Mouse (Mus musculus) liver, adult (tissue): ENCODE results near the gene Dop1b.

ENCODE experiments used
- GATA4 ChIP-seq: IDR thresholded peaks from 2 replicates; pipeline ENCODE4 v1.6.1; 2014; ENCODE audit warnings: mild to moderate bottlenecking, low read length; ENCODE audit not compliant: insufficient replicate concordance

Dop1b gene

DNA sequence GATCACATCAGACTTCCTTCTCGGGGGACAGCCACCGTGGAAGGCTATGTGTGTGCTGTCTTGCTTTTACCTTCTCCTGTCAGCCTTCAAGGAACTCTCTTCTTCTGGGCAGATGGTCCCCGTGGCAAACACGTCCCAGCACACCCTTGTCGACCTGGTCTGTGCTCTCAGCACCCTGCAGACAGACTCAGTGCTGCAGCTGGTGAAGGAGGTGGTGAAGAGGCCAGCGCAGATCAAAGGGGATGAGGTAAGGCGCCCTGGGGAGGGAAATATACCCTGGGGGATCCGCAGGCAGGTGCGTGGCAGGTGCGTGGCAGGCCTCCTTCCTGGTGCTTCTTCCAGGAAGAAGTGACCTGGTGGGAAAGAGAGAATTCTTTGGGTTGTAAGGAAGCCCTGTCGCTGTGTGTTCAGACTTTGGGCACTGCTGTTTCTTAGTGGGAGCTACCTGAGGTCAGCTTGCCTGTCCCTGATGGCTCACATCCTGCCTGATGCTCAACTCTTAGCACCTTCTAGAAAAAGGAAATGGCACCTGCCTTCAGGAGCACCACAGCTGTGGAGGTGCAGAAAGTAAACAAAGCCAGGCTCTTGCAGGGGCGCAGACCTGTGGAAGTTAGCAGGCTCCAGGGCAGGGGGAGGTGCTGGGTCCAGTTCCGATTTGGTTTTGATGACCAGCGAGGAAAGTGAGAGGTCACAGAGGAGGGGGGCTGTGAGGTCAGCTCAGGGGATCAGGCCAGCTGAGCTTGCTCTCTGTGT lies 65.7 kb downstream of the Dop1b start:
- no peak for TF ChIP-seq GATA4

DNA sequence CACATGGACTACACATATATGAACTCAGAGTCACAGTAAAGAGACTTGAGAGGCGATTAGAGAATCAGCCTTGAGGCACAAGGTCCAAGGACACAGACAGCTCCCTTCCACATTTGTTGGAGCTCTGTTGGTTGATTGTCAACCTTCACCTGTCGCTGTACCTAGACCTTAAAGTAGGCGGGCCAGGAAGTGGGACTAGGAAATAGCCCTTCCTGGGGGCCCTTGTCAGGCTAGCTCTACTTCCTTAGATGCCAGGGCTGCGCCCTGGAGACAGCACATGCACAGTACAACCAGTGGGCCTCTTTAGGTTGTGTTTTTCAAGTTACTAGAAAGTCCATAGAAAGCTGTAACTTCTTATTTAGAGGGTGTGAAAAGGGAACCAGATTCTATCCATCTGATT lies 67.8 kb downstream of the Dop1b start:
- no peak for TF ChIP-seq GATA4

DNA sequence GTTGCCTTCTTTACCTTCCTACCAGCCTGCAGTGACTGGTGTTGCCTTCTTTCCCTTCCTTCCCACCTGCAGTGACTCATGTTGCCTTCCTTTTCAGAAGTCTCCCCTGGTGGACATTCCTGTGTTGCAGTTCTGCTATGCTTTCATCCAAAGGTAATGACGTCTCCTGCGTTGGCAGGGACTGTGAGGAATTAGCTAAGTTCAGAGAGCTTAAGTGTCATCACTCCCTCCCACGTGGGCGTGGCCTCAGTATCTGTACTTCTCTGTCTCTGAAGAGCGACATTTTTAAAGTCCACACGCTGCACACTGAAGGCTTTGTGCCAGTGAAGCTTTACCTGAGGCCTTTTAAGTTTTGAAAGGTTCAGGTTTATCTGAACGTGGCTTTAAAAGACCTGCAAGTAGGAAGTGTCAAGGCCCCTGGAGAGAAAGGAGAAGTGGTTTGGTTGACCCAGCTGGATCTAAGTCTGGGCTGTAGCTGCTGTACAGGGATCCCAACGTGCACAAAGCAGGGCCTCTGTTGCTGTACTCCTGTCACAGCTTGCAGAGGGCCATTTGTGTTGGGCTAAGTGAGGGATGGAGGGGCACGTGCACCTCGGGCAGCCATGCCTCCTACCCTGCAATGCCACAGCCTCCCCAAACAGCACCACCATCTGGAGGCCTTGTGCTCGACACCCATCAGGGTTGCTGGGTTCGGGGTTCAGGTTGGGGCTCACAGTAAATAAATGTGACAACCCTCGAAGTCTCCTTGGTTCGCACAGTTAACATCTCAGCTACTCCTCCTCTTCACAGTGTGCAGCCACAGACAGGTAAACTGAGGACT lies 69.2 kb downstream of the Dop1b start:
- no peak for TF ChIP-seq GATA4

DNA sequence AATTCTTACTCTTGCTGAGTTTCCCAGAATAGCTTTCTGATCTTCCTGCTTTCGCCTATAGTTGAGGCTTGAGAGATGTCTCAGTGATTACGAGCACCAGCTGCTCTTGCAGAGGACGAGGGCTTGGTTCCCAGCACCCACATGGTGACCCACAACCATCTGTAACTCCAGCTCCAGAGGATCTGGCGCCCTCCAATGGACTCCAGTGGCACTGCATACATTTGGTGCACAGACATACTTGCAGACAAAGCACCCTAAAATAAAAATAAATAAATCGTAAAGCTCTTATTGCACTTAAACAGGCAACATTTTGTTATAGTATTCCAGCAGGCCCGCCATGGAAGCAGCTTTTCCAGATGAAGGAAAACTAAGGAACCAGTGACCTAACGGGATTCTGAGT lies 72.5 kb downstream of the Dop1b start:
- TF ChIP-seq GATA4, result no peak

DNA sequence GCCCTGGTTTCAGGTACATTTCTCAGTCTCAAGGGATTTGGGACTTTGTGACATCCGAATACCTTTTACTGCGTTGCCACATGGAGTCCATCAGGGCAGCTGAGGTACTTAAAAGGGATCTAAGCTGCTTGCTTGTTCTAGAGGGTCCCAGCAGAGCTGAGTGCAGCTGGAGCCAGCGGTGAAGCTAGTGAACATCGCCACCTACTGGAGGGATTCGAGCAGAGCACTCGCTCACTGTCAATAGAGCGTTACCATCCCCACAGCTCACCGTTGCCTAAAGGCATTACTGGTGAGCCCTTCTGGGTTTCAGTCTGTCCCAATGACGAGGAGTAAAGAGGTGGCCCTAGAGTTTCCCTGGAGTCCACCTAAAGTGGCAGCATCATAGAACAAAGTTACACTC lies 74.1 kb downstream of the Dop1b start:
- no peak for TF ChIP-seq GATA4

DNA sequence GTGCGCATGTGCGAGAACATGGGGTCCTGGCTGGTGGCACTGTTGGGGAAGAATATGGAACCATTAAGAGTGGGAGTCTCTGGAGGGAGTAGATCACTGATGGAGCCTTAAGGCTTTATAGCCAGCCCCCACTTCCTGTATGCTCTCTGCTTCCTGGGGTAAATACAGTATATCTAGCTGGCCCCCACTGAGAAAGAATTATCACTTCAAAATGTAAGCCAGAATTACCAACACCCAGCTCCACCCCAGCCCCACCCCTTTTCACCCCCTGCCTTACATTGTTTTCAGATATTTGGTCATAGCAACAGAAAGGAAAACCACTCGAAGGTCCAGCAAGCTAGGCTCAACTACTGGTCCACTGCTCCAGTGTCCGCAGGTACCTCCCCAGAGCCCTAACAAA lies 76.7 kb downstream of the Dop1b start:
- TF ChIP-seq GATA4, result no peak

DNA sequence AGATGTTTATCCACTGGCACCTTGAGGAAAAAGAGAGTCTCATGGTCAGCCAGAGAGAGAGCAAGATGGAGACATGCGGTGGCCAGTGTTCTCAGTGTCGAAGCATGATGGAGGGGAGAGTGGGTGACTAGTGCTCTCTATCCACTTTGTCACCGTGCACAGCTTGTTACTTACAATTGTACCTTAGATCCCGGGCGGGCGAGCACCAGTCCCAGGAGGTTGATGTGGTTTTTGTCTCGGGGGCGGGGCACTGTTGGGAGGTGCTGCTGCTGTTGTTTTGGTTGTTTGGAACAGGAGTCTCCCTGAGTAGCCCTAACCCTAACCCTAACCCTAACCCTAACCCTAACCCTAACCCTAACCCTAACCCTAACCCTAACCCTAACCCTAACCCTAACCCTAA lies 77.2 kb downstream of the Dop1b start:
- TF ChIP-seq GATA4, result no peak

DNA sequence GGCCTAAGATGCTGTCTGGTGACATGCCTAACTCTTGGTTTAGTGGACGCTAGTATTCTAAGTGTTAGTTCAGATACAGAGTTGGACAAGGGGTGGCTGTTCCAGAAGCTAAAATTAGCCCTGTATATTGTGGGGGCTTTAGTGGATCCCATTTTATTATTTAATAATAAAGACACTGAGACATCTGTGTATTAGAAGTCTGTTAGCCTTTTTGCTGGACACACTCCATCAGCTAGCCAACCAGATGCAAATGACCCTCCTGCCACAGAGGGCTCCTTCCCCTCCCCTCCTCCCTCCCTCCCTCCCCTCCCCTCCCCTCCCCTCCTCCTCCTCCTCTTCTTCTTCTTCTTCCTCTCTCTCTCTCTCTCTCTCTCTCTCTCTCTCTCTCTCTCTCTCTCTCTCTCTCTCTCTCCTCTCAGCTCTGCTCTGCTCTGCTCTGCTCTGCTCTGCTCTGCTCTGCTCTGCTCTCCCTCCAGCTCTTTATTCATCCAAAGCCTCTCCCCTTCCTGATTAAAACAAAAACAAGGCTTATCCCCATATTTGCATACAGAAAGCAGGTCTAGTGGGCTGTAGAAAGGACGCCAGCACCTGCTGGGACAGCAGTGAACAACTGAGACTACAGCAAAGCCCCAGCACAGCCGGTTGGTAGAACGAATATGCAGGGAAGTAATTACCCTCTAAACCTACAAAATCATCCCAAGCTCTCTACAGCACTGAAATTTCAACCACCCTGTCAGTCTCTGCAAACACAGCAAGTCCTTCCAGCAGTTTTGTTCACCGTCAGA lies 78.5 kb downstream of the Dop1b start:
- no peak for TF ChIP-seq GATA4

DNA sequence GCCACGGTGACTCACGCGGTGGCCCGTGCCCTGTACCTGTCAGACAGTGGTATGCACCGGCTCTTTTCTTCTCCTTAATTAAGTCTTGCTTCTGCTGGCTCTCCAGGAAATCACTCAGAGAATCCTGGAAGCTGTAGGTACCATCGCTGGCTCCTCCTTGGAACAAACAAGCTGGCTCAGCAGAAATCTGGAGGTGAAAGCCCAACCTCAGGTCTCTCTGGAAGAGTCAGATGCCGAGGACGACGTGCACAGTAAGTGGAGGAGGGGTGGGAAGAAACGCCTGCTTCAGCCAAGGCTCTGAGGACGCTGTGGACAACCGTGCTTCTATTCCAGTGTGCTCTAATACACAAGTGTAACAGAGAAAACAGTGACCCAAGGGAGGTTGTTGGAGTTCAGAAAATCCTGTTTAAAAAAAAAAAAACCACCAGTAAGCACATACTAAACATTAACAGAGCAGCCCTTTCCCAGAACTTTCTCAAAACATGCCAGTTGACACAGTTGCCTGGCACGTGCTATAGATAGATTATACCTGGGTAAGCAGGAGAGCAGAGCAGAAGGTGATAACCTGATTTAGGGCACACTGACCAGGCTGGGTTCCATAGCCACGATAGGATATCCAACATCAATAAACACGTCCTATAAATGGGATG lies 81.4 kb downstream of the Dop1b start:
- no peak; the same call in 1 of the 2 replicates for TF ChIP-seq GATA4

DNA sequence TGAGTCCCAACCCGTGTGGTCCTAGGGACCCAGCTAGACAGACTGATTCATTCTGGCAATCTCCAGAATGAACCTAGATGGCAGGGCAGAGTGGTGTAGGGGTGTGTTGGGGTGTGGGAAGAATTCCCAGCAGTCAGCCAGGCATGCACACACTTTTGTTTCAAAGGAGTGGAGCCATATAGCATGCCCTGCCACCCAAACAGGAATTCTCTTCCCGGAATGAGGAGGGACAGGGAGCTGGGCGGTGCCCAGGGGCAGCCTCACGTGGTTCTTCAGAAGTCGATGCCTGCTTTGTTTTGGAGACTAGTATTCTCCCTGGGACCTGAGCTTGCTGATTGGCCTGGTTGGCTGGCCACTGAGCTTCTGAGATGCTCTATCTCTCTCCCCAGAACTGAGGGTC lies 83.1 kb downstream of the Dop1b start:
- no peak for TF ChIP-seq GATA4

DNA sequence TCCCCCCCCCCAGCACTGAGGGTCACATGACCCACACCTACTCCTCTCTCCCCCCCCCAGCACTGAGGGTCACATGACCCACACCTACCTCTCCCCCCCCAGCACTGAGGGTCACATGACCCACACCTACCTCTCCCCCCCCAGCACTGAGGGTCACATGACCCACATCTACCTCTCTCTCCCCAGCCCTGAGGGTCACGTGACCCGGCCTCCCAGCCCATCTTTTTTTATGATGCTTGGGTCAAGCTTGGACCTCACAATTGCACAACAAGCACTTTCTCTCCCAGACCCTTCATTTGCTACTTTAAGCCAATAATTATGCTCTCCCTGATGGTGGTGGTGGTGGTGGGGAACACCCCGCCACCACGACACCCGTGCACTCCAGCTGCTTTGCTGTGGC lies 83.7 kb downstream of the Dop1b start:
- no peak for TF ChIP-seq GATA4

DNA sequence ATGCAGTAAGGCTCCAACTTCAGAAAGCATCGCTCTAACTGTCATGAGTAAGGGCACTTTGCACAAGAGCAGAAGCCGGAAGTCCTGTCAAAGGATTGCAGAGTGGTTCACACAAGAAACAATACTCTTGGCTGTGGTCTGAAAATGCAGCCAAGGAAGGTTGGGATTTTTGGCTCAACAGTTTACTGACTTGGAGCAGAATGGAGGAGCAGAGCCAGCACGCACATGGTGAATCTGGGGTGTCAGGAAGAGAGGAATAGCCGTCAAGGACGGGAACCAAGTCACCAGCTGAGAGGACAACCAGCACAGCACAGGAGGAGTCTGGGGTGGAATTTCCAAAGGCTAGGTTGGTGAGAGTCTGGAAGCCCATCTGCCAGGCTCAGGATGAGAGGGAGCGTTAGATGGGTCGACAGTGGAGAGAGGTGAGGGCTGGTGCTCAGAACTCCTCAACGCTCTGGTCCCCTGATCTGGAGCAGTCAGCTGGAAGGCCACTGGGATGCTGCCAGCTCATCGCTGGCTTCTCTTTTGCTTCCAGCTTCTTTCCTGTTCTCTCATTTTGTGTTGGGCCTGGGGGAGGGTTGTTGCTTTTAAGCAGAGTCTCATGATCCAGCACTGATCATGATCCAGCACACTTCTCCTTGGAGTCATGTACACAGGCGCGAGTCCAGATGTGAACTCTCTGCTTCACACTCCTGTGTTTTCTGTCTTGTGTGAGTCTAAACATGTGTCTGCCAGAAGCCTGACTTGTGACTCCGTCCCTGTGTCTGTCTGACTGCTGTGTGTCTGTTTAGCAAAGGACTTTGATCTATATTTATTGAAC lies 85.5 kb downstream of the Dop1b start:
- TF ChIP-seq GATA4, result no peak

DNA sequence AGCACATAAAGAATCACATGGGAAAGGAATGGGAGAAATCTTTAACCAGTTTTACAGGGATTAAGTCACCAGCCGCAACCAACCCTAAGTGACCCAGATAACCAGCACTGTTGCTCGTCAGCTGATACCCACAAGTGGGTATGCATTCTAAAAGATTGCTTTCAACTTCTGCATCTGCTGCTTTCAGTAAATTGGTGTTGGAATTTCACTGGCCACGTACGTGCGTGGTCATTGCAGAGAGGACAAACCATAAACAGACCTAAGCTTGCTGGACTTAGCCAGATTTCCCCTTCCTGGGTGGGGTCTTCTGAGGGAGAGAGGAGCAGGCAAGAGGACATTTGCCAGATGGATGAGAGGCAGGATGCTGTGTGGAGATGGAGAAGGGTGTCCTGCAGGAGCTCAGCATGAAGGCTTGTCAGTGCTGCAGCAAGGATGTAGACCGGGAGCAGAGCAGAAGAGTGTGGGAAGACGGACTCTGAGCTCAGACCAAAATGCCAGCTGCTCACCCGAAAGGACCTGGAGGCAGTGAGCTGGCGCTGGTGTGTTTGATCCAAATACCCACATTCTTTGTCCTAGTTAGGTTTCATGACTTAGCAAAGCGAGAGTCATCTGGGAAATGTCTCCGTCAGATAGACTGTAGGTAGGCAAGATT lies 86.3 kb downstream of the Dop1b start:
- TF ChIP-seq GATA4, result no peak

DNA sequence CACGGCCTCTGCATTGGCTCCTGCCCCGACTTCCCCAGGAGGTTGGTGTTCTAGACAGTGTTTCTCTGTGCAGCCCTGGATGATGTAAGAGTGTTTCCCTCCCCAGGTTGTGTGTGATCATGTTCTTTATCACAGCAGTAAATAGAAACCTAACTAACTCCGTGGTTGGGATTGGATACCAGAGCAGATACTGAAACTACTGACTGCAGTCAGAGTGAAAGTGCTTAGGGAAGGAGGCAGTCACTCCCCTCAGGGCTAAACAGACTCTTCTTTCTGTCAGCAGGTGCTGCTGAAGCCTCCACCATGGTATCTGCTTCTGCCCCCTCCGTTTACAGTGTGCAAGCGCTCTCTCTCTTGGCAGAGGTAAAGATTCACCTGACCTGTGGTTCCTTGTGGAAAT lies 86.9 kb downstream of the Dop1b start:
- TF ChIP-seq GATA4, result no peak
